Mouse (Mus musculus) lung, embryonic 16.5 days (tissue): ENCODE data around the gene Babam2. TPM values are rescaled to one million over a fixed set of nuclear protein-coding genes. Genes with fewer than 3 reads are reported as not detected.

ENCODE experiments used
- ATAC-seq: fragments of 200-750 bp; cut with Nextera tagmentation; 2 replicates; pipeline ENCODE4 v1.8.0; 2017; ENCODE audit warnings: low read depth, mild to moderate bottlenecking, moderate library complexity
- H3K27ac ChIP-seq: fragments of 300-500 bp; sonication (generic); 2 replicates; pipeline ENCODE4 v1.5.1; 2014; ENCODE audit warnings: mild to moderate bottlenecking, control low read depth, low read length
- H3K27me3 ChIP-seq: fragments of 300-500 bp; sonication (generic); 2 replicates; pipeline ENCODE4 v1.6.1; 2014; ENCODE audit warnings: low read depth, low read length, mixed read lengths; ENCODE audit not compliant: control insufficient read depth, insufficient read depth
- H3K36me3 ChIP-seq: fragments of 300-500 bp; sonication (generic); 2 replicates; pipeline ENCODE4 v1.6.1; 2014; ENCODE audit warnings: low read length; ENCODE audit not compliant: control insufficient read depth, insufficient read depth
- H3K4me1 ChIP-seq: fragments of 300-500 bp; sonication (generic); replicated peaks from 2 replicates; pipeline ENCODE4 v1.6.1; 2014; ENCODE audit warnings: low read length, mixed read lengths; ENCODE audit not compliant: control insufficient read depth, insufficient read depth
- H3K4me2 ChIP-seq: fragments of 300-500 bp; sonication (generic); 2 replicates; pipeline ENCODE4 v1.6.1; 2014; ENCODE audit warnings: low read depth, low read length, control low read depth
- H3K4me3 ChIP-seq: fragments of 300-500 bp; sonication (generic); 2 replicates; pipeline ENCODE4 v1.5.1; 2014; ENCODE audit warnings: mild to moderate bottlenecking, low read length, control low read depth
- H3K9ac ChIP-seq: fragments of 300-500 bp; sonication (generic); 2 replicates; pipeline ENCODE4 v1.6.1; 2014; ENCODE audit warnings: low read length, control low read depth
- H3K9me3 ChIP-seq: fragments of 300-500 bp; sonication (generic); 2 replicates; pipeline ENCODE4 v1.6.1; 2016; ENCODE audit warnings: low read length; ENCODE audit not compliant: control insufficient read depth
- WGBS: fragments of 180-500 bp; shearing (Covaris S2); extraction: QIAGEN DNeasy Blood & Tissue Kit; methylation state at CpG from one replicate; pipeline ENCODE4 v1.1.7; 2014; 5-methylcytosine and 5-hydroxymethylcytosine counted together
- polyA plus RNA-seq: library from polyadenylated mRNA; unstranded; fragments of >200 nt; fragmentation: Nextera tagmentation; extraction: Ambion mirVana; gene quantifications from 2 replicates; pipeline ENCODE4 v1.2.1, GENCODE M21; 2015

The Babam2 gene
- polyA plus RNA-seq, 1 experiment from 2014 or later, result 51.9 TPM

DNA sequence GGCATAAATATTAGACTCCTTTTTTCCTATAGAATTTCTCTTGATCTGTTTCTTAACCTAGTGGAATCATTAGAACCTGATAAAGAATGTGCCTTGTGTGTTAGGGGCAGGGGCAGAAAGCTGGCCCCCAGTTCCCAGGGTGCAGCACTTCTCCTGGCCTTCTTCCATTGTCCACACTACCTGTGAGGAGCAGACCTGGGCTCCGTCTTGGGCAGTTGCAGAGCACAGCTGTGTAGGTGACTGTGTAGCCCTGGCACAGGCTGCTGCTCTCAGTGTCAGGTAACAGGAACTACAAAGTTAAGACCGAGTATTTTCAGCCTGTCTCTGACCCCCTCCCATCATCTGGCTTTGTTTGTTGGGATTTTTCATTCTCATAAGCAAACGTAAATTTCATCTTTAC is 302.6 kb downstream of the Babam2 start:
- H3K4me2 ChIP-seq, result no peak overlapping the region
- 58% methylated on average over 3 of the region's 3 CpGs for WGBS
- H3K4me1 ChIP-seq, result 0 out of 2 replicates have a peak, but pooled peaks cover 5% of the 10 kb centered on the region
- no peak overlapping the region for H3K9ac ChIP-seq
- H3K4me3 ChIP-seq, result no peak overlapping the region
- no peak for ATAC-seq
- H3K27me3 ChIP-seq, result no peaks in the 10 kb centered on the region
- H3K36me3 ChIP-seq, result no peaks in the 10 kb centered on the region
- no peak overlapping the region for H3K27ac ChIP-seq
- H3K9me3 ChIP-seq, result no peaks in the 10 kb centered on the region

DNA sequence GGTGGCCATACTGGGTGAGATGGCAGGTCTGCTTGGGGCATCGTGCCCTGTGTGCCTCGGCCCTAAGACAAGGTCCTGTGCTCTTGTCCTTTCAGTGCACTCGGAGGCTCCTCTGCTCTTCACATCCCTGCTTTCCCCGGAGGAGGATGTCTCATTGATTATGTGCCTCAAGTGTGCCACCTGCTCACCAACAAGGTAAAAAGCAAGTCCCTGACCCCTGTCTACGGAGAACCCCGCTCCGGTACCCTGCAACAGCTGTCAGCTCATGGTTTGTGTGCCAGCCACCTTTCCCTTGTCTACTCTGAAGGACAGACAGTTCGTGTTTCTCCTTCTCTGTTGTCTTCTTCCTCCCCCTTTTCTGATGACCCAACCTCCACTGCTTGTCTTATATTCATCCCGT is 303.8 kb downstream of the Babam2 start:
- H3K36me3 ChIP-seq, result no peaks in the 10 kb centered on the region
- H3K9me3 ChIP-seq, result no peaks in the 10 kb centered on the region
- H3K27me3 ChIP-seq, result no peaks in the 10 kb centered on the region
- H3K27ac ChIP-seq, result no peak overlapping the region
- no peak overlapping the region for H3K9ac ChIP-seq
- H3K4me3 ChIP-seq, result no peak overlapping the region
- ATAC-seq, result no peak
- no peak overlapping the region for H3K4me2 ChIP-seq
- H3K4me1 ChIP-seq, result 0 out of 2 replicates have a peak, but pooled peaks cover 5% of the 10 kb centered on the region
- 69% methylated on average over 9 of the region's 9 CpGs for WGBS

DNA sequence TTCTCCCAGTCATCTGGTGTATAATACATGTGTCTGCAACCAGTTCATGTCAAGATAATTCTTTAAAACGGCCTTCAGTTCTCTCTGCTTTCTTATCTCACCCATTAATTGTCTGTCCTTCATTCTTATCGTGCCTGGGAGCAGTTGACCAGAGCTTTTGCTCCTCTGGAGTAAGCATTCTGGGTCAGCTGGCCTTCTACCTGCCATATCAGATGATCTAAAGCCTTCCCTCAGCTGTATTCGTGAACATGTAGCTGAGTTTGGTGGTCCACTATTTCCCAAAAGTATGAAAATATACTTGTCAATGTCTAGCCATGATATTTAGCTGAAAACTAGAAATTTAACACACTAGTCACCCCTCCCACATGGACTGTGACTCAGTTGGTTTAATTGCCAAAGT is 304.3 kb downstream of the Babam2 start:
- WGBS, result 10% methylated on average over 3 of the region's 3 CpGs
- Histone ChIP-seq H3K9me3 (no peaks in the 10 kb centered on the region), H3K27ac (no peak overlapping the region), H3K4me1 (0 out of 2 replicates have a peak, but pooled peaks cover 5% of the 10 kb centered on the region), H3K27me3 (no peaks in the 10 kb centered on the region), H3K4me2 (no peak overlapping the region), H3K36me3 (no peaks in the 10 kb centered on the region), H3K9ac (no peak overlapping the region), H3K4me3 (no peak overlapping the region)
- ATAC-seq, result no peak

DNA sequence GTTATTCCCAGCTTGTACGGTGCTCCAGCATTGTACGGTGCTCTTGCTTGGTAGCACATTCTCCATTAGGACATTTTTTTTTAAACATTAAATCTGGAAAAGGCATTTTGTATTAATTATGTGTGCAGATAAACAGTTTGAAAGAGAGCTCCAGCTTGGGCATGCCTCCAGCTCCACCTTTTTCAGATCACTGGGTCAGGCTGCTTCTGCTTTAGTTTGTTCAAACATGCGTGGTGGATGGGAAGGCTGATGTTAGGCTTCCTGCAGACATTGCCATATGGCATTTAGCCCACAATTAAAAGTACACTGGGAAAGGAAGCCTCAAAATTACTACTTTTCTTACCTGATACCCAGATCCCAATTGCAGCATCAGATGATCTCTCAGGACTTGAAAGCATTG is 310.9 kb downstream of the Babam2 start:
- no peak overlapping the region for H3K4me3 ChIP-seq
- no peak overlapping the region for H3K4me2 ChIP-seq
- no peaks in the 10 kb centered on the region for H3K4me1 ChIP-seq
- H3K27me3 ChIP-seq, result no peaks in the 10 kb centered on the region
- WGBS, result 50% methylated on average over 3 of the region's 3 CpGs
- H3K9ac ChIP-seq, result no peak overlapping the region
- no peaks in the 10 kb centered on the region for H3K36me3 ChIP-seq
- no peaks in the 10 kb centered on the region for H3K9me3 ChIP-seq
- no peak overlapping the region for H3K27ac ChIP-seq
- no peak for ATAC-seq

DNA sequence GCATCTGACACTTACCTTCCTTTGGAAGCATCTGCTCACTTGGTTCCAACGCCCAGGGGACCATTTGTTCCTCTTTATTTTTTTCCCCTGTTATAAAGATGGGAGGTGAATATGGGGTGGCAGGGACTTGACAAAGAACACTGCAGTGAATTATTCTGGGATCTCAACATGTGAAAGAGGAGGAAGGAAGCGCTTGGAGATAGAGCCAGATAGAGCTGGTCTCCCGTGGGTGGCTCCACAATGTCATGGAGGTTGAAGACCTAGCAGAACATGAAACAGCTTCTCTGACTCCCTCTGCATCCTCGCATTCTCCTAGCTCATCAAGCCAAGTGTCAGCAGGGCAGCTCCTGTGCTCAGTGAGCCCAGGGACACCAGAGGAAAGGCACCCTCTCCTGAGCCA is 312.6 kb downstream of the Babam2 start:
- no peak overlapping the region for H3K27ac ChIP-seq
- ATAC-seq, result no peak
- H3K9ac ChIP-seq, result no peak overlapping the region
- H3K4me2 ChIP-seq, result no peak overlapping the region
- H3K4me3 ChIP-seq, result no peak overlapping the region
- WGBS, result 80% methylated on average over 4 of the region's 4 CpGs
- no peaks in the 10 kb centered on the region for H3K4me1 ChIP-seq
- H3K9me3 ChIP-seq, result no peaks in the 10 kb centered on the region
- no peaks in the 10 kb centered on the region for H3K36me3 ChIP-seq
- no peaks in the 10 kb centered on the region for H3K27me3 ChIP-seq

DNA sequence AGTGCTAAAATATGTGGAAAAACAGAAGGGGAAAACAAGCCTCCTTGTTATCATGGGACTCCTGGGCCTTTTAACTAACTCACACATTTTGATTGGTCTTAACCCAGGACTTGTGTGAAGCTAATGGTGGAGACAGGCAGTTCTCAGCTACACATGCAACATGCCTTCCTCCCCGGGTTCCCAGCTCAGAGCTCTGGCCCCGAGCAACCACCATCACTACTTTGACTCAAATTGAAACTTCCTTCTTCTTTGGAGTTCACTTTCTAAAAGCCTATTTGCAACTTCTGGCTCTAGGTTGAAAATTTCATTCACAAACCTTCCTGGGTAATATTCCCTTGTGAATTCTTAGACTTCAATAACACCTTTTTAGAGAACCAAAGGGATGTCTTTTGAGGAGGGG is 315.6 kb downstream of the Babam2 start:
- WGBS, result 93% methylated on average over 2 of the region's 2 CpGs
- Histone ChIP-seq H3K27me3 (no peaks in the 10 kb centered on the region), H3K9me3 (no peaks in the 10 kb centered on the region), H3K4me1 (no peaks in the 10 kb centered on the region), H3K4me2 (no peak overlapping the region), H3K27ac (no peak overlapping the region), H3K9ac (no peak overlapping the region), H3K4me3 (no peak overlapping the region), H3K36me3 (no peaks in the 10 kb centered on the region)
- ATAC-seq, result no peak

DNA sequence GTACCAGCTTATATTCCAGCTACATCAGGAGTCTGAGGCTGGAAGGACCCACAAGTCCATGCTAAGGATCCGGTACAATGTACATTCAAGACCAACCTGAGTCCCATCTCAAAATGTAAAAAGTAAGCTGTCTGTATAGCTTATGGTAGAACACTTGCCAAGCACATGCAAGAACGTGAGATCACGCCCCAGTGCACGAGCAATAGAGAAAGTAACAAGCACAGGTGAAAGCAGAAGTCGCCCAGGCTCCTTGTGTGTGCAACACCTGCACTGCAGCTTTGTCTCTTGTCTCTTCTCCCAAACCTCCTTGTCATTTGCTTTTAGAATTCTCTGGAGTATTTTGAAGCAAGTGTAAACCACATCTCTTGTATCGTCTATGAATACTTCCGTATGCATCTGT is 317.3 kb downstream of the Babam2 start:
- no peaks in the 10 kb centered on the region for H3K36me3 ChIP-seq
- H3K4me2 ChIP-seq, result no peak overlapping the region
- WGBS, result 88% methylated on average over 7 of the region's 7 CpGs
- H3K4me1 ChIP-seq, result no peaks in the 10 kb centered on the region
- no peaks in the 10 kb centered on the region for H3K27me3 ChIP-seq
- H3K27ac ChIP-seq, result no peak overlapping the region
- H3K4me3 ChIP-seq, result no peak overlapping the region
- H3K9me3 ChIP-seq, result no peaks in the 10 kb centered on the region
- ATAC-seq, result no peak
- H3K9ac ChIP-seq, result no peak overlapping the region

DNA sequence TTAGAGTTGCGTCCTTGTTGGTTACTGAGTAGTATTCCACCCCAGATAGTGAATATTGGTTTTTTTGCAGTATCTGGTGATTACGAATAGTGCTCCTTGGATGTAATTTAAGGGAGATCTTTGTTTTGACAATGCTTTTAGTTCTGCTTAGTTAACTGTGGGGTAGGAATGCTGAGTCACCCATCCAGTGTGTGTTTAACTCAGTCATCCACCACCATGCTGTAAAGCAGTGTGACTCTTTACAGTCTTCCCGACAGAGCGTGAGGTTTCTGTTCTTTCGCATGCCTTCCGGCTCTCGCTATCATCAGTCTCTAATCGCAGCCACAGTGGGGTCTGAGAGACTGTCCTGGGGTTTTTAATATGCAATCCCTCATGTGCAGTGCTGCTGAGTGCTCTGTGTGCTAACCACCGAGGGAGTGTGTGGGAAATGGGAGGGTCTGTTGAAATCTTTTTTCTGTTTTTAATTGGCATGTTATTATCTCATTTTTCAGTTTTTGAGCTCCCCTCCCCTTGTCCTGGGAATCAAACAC is 318.5 kb downstream of the Babam2 start:
- Histone ChIP-seq H3K27ac (no peak overlapping the region), H3K9me3 (no peaks in the 10 kb centered on the region), H3K27me3 (no peaks in the 10 kb centered on the region), H3K36me3 (no peaks in the 10 kb centered on the region), H3K4me1 (no peaks in the 10 kb centered on the region), H3K4me3 (no peak overlapping the region), H3K4me2 (no peak overlapping the region), H3K9ac (no peak overlapping the region)
- WGBS, result 63% methylated on average over 9 of the region's 9 CpGs
- ATAC-seq, result no peak

DNA sequence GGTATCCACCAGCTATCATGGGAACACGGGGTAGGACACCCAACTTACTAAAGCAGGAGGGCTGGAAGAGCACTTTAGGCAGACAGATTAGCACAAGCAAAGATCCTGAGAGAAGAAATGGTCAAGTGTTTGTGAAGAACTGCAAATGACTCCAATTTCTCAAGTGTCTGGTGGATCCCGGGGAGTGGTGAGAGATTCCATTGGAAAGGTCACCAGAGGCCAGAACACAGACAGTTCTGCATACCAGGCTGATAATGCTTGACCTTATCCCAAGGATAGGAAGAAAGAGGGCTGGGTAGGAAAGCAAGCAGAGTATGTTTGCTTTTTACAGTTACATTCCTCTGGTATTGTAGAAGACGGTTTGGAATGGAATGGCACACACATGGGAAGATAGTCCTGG is 320.2 kb downstream of the Babam2 start:
- no peak for ATAC-seq
- H3K9ac ChIP-seq, result no peak overlapping the region
- H3K27me3 ChIP-seq, result no peaks in the 10 kb centered on the region
- H3K27ac ChIP-seq, result no peak overlapping the region
- no peaks in the 10 kb centered on the region for H3K36me3 ChIP-seq
- 35% methylated on average over 3 of the region's 3 CpGs for WGBS
- no peak overlapping the region for H3K4me2 ChIP-seq
- no peaks in the 10 kb centered on the region for H3K9me3 ChIP-seq
- no peak overlapping the region for H3K4me3 ChIP-seq
- H3K4me1 ChIP-seq, result no peaks in the 10 kb centered on the region

DNA sequence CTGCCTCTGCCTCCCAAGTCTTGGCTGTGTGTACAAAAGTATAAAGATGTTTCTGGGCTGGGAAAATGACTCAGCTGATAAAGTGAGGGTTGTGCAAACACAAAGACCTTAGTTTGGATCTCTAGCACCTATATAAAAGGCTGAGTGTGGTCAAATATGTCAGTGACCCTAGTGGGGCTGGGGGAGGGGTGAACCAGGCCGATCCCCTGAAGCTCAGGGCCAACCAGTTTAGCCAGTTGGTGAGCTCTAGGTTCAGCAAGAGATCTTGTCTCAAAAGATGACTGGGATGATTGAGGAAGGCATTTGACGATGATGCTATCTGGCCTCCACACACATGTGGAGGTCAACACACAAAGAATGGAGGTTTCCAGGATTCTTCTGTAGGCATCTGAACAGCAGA is 320.8 kb downstream of the Babam2 start:
- 61% methylated on average over 2 of the region's 2 CpGs for WGBS

More for the DNA sequence above, 320.8 kb downstream of the Babam2 start:
- no peak overlapping the region for H3K27ac ChIP-seq
- H3K4me2 ChIP-seq, result no peak overlapping the region
- H3K4me3 ChIP-seq, result no peak overlapping the region
- no peaks in the 10 kb centered on the region for H3K9me3 ChIP-seq
- no peak for ATAC-seq
- no peaks in the 10 kb centered on the region for H3K27me3 ChIP-seq
- H3K9ac ChIP-seq, result no peak overlapping the region
- no peaks in the 10 kb centered on the region for H3K36me3 ChIP-seq
- no peaks in the 10 kb centered on the region for H3K4me1 ChIP-seq
